In genomic region chr17:33811142-33811516, GRCm38 (mm10) we compare ENCODE assay signal across 8 mouse cellular contexts. TPM values are rescaled to one million over a fixed set of nuclear protein-coding genes. Genes with fewer than 3 reads are reported as not detected.
DNase-seq lines count a peak whose midpoint lies in the region; ATAC-seq and TF ChIP-seq lines count a peak whose summit lies in the region.

No protein-coding gene starts in this region.

- WGBS in kidney, embryonic 14.5 days: 13% methylated on average over 7 of the region's 7 CpGs
- WGBS in embryonic facial prominence, embryonic 11.5 days: 28% methylated on average over 7 of the region's 7 CpGs
- 18% methylated on average over 7 of the region's 7 CpGs for WGBS in intestine, embryonic 15.5 days
- WGBS in midbrain, postnatal 0 days: 33% methylated on average over 7 of the region's 7 CpGs

- H3K27me3 ChIP-seq in kidney, embryonic 14.5 days (ENCODE audit: control insufficient read depth, insufficient read depth, low read length): no peaks in the 10 kb centered on the region
- H3K27me3 ChIP-seq in embryonic facial prominence, embryonic 11.5 days (ENCODE audit: control insufficient read depth, insufficient read depth, low read length): no peaks in the 10 kb centered on the region
- H3K27me3 ChIP-seq in intestine, embryonic 15.5 days (replicated peaks): no peaks in the 10 kb centered on the region
- H3K27me3 ChIP-seq in midbrain, postnatal 0 days (ENCODE audit: insufficient read depth, low read length): no peaks in the 10 kb centered on the region

- H3K9ac ChIP-seq in kidney, embryonic 14.5 days (ENCODE audit: low read depth, low read length): peak overlapping the region; percentile 65; the same call in 1 of the 2 replicates
- H3K9ac ChIP-seq in embryonic facial prominence, embryonic 11.5 days (replicated peaks; ENCODE audit: low read length): peak overlapping the region; percentile 49
- H3K9ac ChIP-seq in intestine, embryonic 15.5 days: peak overlapping the region; percentile 48
- peak overlapping the region; percentile 60; the same call in 1 of the 2 replicates for H3K9ac ChIP-seq in midbrain, postnatal 0 days (replicated peaks; ENCODE audit: low read length, poor library complexity, severe bottlenecking)

- peak overlapping the region; percentile 71; the same call in 1 of the 2 replicates for H3K27ac ChIP-seq in kidney, embryonic 14.5 days (ENCODE audit: low read depth, low read length)
- H3K27ac ChIP-seq in embryonic facial prominence, embryonic 11.5 days (replicated peaks; ENCODE audit: low read depth, low read length): no peak overlapping the region
- peak overlapping the region; percentile 51 for H3K27ac ChIP-seq in intestine, embryonic 15.5 days
- H3K27ac ChIP-seq in midbrain, postnatal 0 days (ENCODE audit: low read depth, low read length): no peak overlapping the region

- peak overlapping the region; percentile 89 for H3K4me2 ChIP-seq in kidney, embryonic 14.5 days (replicated peaks; ENCODE audit: low read depth, low read length)
- H3K4me2 ChIP-seq in embryonic facial prominence, embryonic 11.5 days (ENCODE audit: low read depth, low read length): peak overlapping the region; percentile 82
- peak overlapping the region; percentile 91 for H3K4me2 ChIP-seq in intestine, embryonic 15.5 days (replicated peaks)
- peak overlapping the region; percentile 77 for H3K4me2 ChIP-seq in midbrain, postnatal 0 days (ENCODE audit: low read depth, low read length, poor library complexity, severe bottlenecking)

- H3K36me3 ChIP-seq in kidney, embryonic 14.5 days (ENCODE audit: control insufficient read depth, insufficient read depth, low read length): no peaks in the 10 kb centered on the region
- no peaks in the 10 kb centered on the region for H3K36me3 ChIP-seq in embryonic facial prominence, embryonic 11.5 days (replicated peaks; ENCODE audit: control insufficient read depth, insufficient read depth, low read depth, low read length)
- no peaks in the 10 kb centered on the region for H3K36me3 ChIP-seq in intestine, embryonic 15.5 days
- H3K36me3 ChIP-seq in midbrain, postnatal 0 days (ENCODE audit: insufficient read depth, low read length): no peaks in the 10 kb centered on the region

- TF ChIP-seq CTCF in midbrain, postnatal 0 days (IDR thresholded peaks at IDR 0.05): no peak

- peaks cover 12% of the 10 kb centered on the region for H3K4me1 ChIP-seq in kidney, embryonic 14.5 days (ENCODE audit: control insufficient read depth, insufficient read depth, low read length)
- no peaks in the 10 kb centered on the region; the same call in 1 of the 2 replicates for H3K4me1 ChIP-seq in embryonic facial prominence, embryonic 11.5 days (ENCODE audit: control insufficient read depth, insufficient read depth, low read length)
- H3K4me1 ChIP-seq in intestine, embryonic 15.5 days (replicated peaks): peaks cover 8% of the 10 kb centered on the region
- no peaks in the 10 kb centered on the region for H3K4me1 ChIP-seq in midbrain, postnatal 0 days (ENCODE audit: insufficient read depth, low read length)

- no peak for ATAC-seq in kidney, embryonic 14.5 days (ENCODE audit: low FRiP score, low TSS enrichment)
- ATAC-seq in embryonic facial prominence, embryonic 11.5 days (replicated peaks; ENCODE audit: insufficient number of reproducible peaks, low FRiP score, low TSS enrichment, low read depth): no peak
- no peak; the same call in 1 of the 2 replicates for ATAC-seq in intestine, embryonic 15.5 days
- ATAC-seq in midbrain, postnatal 0 days (ENCODE audit: low FRiP score): no peak
- no peak for ATAC-seq in megakaryocyte progenitor cell, adult 5-6 weeks (replicated peaks; ENCODE audit: poor library complexity)

- intact Hi-C loops in left cerebral cortex, postnatal 36 days (cut with DNase I): no loop called here

- H3K9me3 ChIP-seq in kidney, embryonic 14.5 days (ENCODE audit: control insufficient read depth, low read length): no peaks in the 10 kb centered on the region
- no peaks in the 10 kb centered on the region for H3K9me3 ChIP-seq in embryonic facial prominence, embryonic 11.5 days (replicated peaks; ENCODE audit: control insufficient read depth, low read length)
- no peaks in the 10 kb centered on the region for H3K9me3 ChIP-seq in intestine, embryonic 15.5 days
- H3K9me3 ChIP-seq in midbrain, postnatal 0 days (ENCODE audit: low read length): no peaks in the 10 kb centered on the region

- peak overlapping the region; percentile 58 for H3K4me3 ChIP-seq in kidney, embryonic 14.5 days (ENCODE audit: low read length)
- peak overlapping the region; percentile 53 for H3K4me3 ChIP-seq in embryonic facial prominence, embryonic 11.5 days (ENCODE audit: low read depth, low read length)
- peak overlapping the region; percentile 52 for H3K4me3 ChIP-seq in intestine, embryonic 15.5 days (replicated peaks)
- H3K4me3 ChIP-seq in midbrain, postnatal 0 days (ENCODE audit: low read depth, low read length): peak overlapping the region; percentile 54

- no peak for DNase-seq in kidney, adult 18-20 months
- no peak for DNase-seq in embryonic facial prominence, embryonic 11.5 days (ENCODE audit: low spot score)
- no peak for DNase-seq in midbrain, postnatal 0 days (ENCODE audit: low spot score)
- DNase-seq in embryo, embryonic 10.5 days (ENCODE audit: low spot score): no peak
- DNase-seq in left cerebral cortex, postnatal 36 days (ENCODE audit: low spot score in 2 of 2): no peak

RNA-seq across cellular contexts. Expression of gene Kank3, which starts 0.8 kb away (rescaled TPM):
- polyA plus RNA-seq in kidney, embryonic 14.5 days (2014; fragmentation: Nextera tagmentation; extraction: Ambion mirVana): 49.9 and 52.1 TPM in 2 replicates
- 18.2 and 25.1 TPM in 2 replicates for polyA plus RNA-seq in embryonic facial prominence, embryonic 11.5 days (2014; fragmentation: Nextera tagmentation; extraction: Ambion mirVana)
- polyA plus RNA-seq in intestine, embryonic 15.5 days (2015; fragmentation: Nextera tagmentation; extraction: Ambion mirVana): 23.0 and 30.5 TPM in 2 replicates
- 19.8 and 38.4 TPM in 2 replicates for total RNA-seq in midbrain, postnatal 0 days (2014; rRNA removed)
- 46.2 and 50.0 TPM in 2 replicates for polyA plus RNA-seq in midbrain, postnatal 0 days (2015; fragmentation: Nextera tagmentation; extraction: Ambion mirVana)
- 9.6 and 12.7 TPM in 2 replicates for total RNA-seq in megakaryocyte progenitor cell, adult 5-6 weeks (2015)
- total RNA-seq in megakaryocyte progenitor cell, adult 5-6 weeks (2017): 5.7 and 9.7 TPM in 2 replicates
- total RNA-seq in left cerebral cortex, postnatal 36 days (2021): 10 to 100 TPM; 27.0 to 44.8 TPM

RNA-seq across cellular contexts. Expression of gene Rps28, which starts 13.2 kb away (rescaled TPM):
- polyA plus RNA-seq in kidney, embryonic 14.5 days (2014; fragmentation: Nextera tagmentation; extraction: Ambion mirVana): 1,210 and 1,489 TPM in 2 replicates
- 824 and 897 TPM in 2 replicates for polyA plus RNA-seq in embryonic facial prominence, embryonic 11.5 days (2014; fragmentation: Nextera tagmentation; extraction: Ambion mirVana)
- 1,025 and 1,054 TPM in 2 replicates for polyA plus RNA-seq in intestine, embryonic 15.5 days (2015; fragmentation: Nextera tagmentation; extraction: Ambion mirVana)
- 348 and 379 TPM in 2 replicates for total RNA-seq in midbrain, postnatal 0 days (2014; rRNA removed)
- polyA plus RNA-seq in midbrain, postnatal 0 days (2015; fragmentation: Nextera tagmentation; extraction: Ambion mirVana): 513 and 564 TPM in 2 replicates
- total RNA-seq in megakaryocyte progenitor cell, adult 5-6 weeks (2015): 1,132 and 1,209 TPM in 2 replicates
- 2,303 and 3,173 TPM in 2 replicates for total RNA-seq in megakaryocyte progenitor cell, adult 5-6 weeks (2017)
- 100 to 1,000 TPM; 651 to 708 TPM for total RNA-seq in left cerebral cortex, postnatal 36 days (2021)

RNA-seq across cellular contexts. Expression of gene Ndufa7, which starts 13.2 kb away (rescaled TPM):
- polyA plus RNA-seq in kidney, embryonic 14.5 days (2014; fragmentation: Nextera tagmentation; extraction: Ambion mirVana): 504 and 675 TPM in 2 replicates
- 392 and 414 TPM in 2 replicates for polyA plus RNA-seq in embryonic facial prominence, embryonic 11.5 days (2014; fragmentation: Nextera tagmentation; extraction: Ambion mirVana)
- 492 and 540 TPM in 2 replicates for polyA plus RNA-seq in intestine, embryonic 15.5 days (2015; fragmentation: Nextera tagmentation; extraction: Ambion mirVana)
- total RNA-seq in midbrain, postnatal 0 days (2014; rRNA removed): 211 and 345 TPM in 2 replicates
- 501 and 560 TPM in 2 replicates for polyA plus RNA-seq in midbrain, postnatal 0 days (2015; fragmentation: Nextera tagmentation; extraction: Ambion mirVana)
- 161 and 174 TPM in 2 replicates for total RNA-seq in megakaryocyte progenitor cell, adult 5-6 weeks (2015)
- 122 and 151 TPM in 2 replicates for total RNA-seq in megakaryocyte progenitor cell, adult 5-6 weeks (2017)
- total RNA-seq in left cerebral cortex, postnatal 36 days (2021): 100 to 1,000 TPM; 212 to 213 TPM

RNA-seq across cellular contexts. Expression of gene Angptl4, which starts 29.5 kb away (rescaled TPM):
- 18.4 and 19.4 TPM in 2 replicates for polyA plus RNA-seq in kidney, embryonic 14.5 days (2014; fragmentation: Nextera tagmentation; extraction: Ambion mirVana)
- 44.5 and 48.9 TPM in 2 replicates for polyA plus RNA-seq in embryonic facial prominence, embryonic 11.5 days (2014; fragmentation: Nextera tagmentation; extraction: Ambion mirVana)
- 20.7 and 23.4 TPM in 2 replicates for polyA plus RNA-seq in intestine, embryonic 15.5 days (2015; fragmentation: Nextera tagmentation; extraction: Ambion mirVana)
- total RNA-seq in midbrain, postnatal 0 days (2014; rRNA removed): 21.4 and 22.5 TPM in 2 replicates
- polyA plus RNA-seq in midbrain, postnatal 0 days (2015; fragmentation: Nextera tagmentation; extraction: Ambion mirVana): 27.5 and 33.5 TPM in 2 replicates
- 7.3 and 9.2 TPM in 2 replicates for total RNA-seq in megakaryocyte progenitor cell, adult 5-6 weeks (2015)
- total RNA-seq in megakaryocyte progenitor cell, adult 5-6 weeks (2017): 8.4 and 9.7 TPM in 2 replicates
- total RNA-seq in left cerebral cortex, postnatal 36 days (2021): 1 to 10 TPM; 3.3 to 4.8 TPM

RNA-seq across cellular contexts. Expression of gene Cd320, which starts 31.8 kb away (rescaled TPM):
- polyA plus RNA-seq in kidney, embryonic 14.5 days (2014; fragmentation: Nextera tagmentation; extraction: Ambion mirVana): 111 and 121 TPM in 2 replicates
- 76.2 and 80.9 TPM in 2 replicates for polyA plus RNA-seq in embryonic facial prominence, embryonic 11.5 days (2014; fragmentation: Nextera tagmentation; extraction: Ambion mirVana)
- polyA plus RNA-seq in intestine, embryonic 15.5 days (2015; fragmentation: Nextera tagmentation; extraction: Ambion mirVana): 53.3 and 61.3 TPM in 2 replicates
- 24.4 and 26.7 TPM in 2 replicates for total RNA-seq in midbrain, postnatal 0 days (2014; rRNA removed)
- 46.8 and 50.0 TPM in 2 replicates for polyA plus RNA-seq in midbrain, postnatal 0 days (2015; fragmentation: Nextera tagmentation; extraction: Ambion mirVana)
- total RNA-seq in megakaryocyte progenitor cell, adult 5-6 weeks (2015): 31.3 and 37.7 TPM in 2 replicates
- total RNA-seq in megakaryocyte progenitor cell, adult 5-6 weeks (2017): 18.8 and 31.9 TPM in 2 replicates
- 10 to 100 TPM; 24.8 to 27.5 TPM for total RNA-seq in left cerebral cortex, postnatal 36 days (2021)

Comparison
In these comparisons a context has a peak if more than half of its experiments do, and no peak if none do; other contexts are left out.
1. H3K27ac ChIP-seq: peak in kidney, embryonic 14.5 days (single experiment) and intestine, embryonic 15.5 days (single experiment); none in embryonic facial prominence, embryonic 11.5 days (single experiment) and midbrain, postnatal 0 days (single experiment).
2. Peak in every context shown above with its lines, with median percentiles within 50 percentile points of each other: H3K4me2 ChIP-seq, H3K4me3 ChIP-seq and H3K9ac ChIP-seq.